Mouse (Mus musculus) erythroblast, embryonic 14.5 days (primary cell): Measurements from ENCODE around the gene B3gnt8. TPM values are rescaled to one million over a fixed set of nuclear protein-coding genes. Genes with fewer than 3 reads are reported as not detected.
A peak's percentile ranks its signal among the peaks of the same experiment; 100 is the strongest.

Source experiments
- H3K27me3 ChIP-seq: 2 replicates; pipeline ENCODE4 v1.6.1; 2012; ENCODE audit warnings: inconsistent platforms; ENCODE audit not compliant: control insufficient read depth
- H3K36me3 ChIP-seq: 2 replicates; pipeline ENCODE4 v1.6.1; 2012; ENCODE audit warnings: mild to moderate bottlenecking, inconsistent platforms; ENCODE audit not compliant: control insufficient read depth
- H3K4me1 ChIP-seq: 2 replicates; pipeline ENCODE4 v1.6.1; 2012; ENCODE audit warnings: inconsistent platforms; ENCODE audit not compliant: control insufficient read depth
- H3K4me3 ChIP-seq: replicated peaks from 2 replicates; pipeline ENCODE3; 2012; ENCODE audit warnings: moderate library complexity, mild to moderate bottlenecking, inconsistent platforms
- H3K9me3 ChIP-seq: 2 replicates; pipeline ENCODE4 v1.6.1; 2012; ENCODE audit warnings: low read length, inconsistent platforms, mixed read lengths; ENCODE audit not compliant: control insufficient read depth
- GATA1 ChIP-seq: IDR thresholded peaks from 2 replicates; pipeline ENCODE4 v1.6.1; 2012; ENCODE audit warnings: low read length, inconsistent platforms, mixed read lengths
- TAL1 ChIP-seq: IDR thresholded peaks from 3 replicates; pipeline ENCODE4 v1.6.1; 2012; ENCODE audit warnings: low read length, inconsistent platforms, mixed read lengths
- polyA plus RNA-seq: library from polyadenylated mRNA; stranded (reverse); fragments of >175 nt; gene quantifications from 2 replicates; pipeline ENCODE4 v1.2.3, GENCODE M21; 2012

B3gnt8 gene
- polyA plus RNA-seq, 1 experiment, result 0.10 TPM

DNA sequence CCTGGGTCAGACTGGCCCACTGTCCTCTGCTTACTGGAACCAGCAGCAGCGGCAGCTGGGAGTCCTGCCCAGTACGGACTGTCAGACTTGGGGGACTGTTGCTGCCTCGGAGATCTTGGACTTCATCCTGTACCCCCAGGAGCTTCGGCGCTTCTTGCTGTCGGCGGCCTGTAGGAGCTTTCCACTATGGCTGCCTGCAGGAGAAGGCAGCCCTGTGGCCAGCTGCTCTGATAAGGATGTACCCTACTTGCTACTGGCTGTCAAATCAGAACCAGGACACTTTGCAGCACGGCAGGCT, 1.8 kb downstream of the B3gnt8 start:
- TF ChIP-seq TAL1 (no peak), GATA1 (no peak)
- Histone ChIP-seq H3K9me3 (no peaks in the 10 kb centered on the region), H3K4me3 (peak overlapping the region; percentile 63), H3K4me1 (peaks cover 38% of the 10 kb centered on the region), H3K27me3 (no peaks in the 10 kb centered on the region), H3K36me3 (peaks cover 41% of the 10 kb centered on the region)

DNA sequence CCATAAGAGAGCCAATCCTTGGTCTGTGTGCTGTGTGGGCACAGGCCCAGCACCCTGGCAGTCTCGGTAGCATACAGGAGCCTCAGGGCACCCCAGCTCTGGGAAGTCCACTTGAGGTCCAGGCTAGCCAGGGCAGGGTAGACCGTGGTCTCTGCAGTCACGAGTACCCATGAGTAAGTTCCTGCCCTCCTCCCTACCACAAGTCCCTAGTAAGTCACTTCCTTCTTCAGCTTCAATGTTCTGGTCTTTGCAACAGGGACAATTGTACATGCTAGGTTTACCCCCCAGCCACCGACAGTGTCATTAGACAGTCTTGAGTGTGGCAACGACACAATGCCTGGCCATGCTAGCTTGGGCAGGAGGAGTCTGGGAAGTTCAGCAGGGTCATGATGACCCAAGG, 6.2 kb downstream of the B3gnt8 start:
- TF ChIP-seq GATA1 (no peak), TAL1 (no peak)
- H3K9me3 ChIP-seq, result no peaks in the 10 kb centered on the region
- peaks cover 16% of the 10 kb centered on the region for H3K4me1 ChIP-seq
- peaks cover 30% of the 10 kb centered on the region for H3K36me3 ChIP-seq
- H3K27me3 ChIP-seq, result no peaks in the 10 kb centered on the region
- no peak overlapping the region for H3K4me3 ChIP-seq

DNA sequence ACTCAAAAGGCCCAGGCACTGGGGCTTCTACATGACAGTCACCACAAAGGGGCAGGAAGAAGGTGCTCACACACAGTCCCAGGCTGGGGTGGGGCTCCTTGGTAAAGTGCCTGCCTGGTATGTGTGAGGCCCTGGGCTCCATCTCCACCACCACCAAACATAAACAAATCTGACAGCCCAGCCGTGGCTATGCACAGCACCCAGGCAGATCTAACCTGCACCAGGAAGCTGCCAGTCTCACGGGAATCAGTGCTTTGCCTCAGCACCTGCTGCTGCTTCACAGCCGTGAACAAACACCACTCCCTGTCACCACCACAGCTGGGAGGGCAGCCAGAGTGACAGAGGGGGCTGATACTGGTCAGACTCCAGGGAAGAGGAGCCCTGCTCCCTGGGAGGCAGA, 9.9 kb downstream of the B3gnt8 start:
- Histone ChIP-seq H3K4me1 (peaks cover 2% of the 10 kb centered on the region; the same call in 1 of the 2 replicates), H3K27me3 (no peaks in the 10 kb centered on the region), H3K36me3 (peaks cover 24% of the 10 kb centered on the region), H3K4me3 (no peak overlapping the region), H3K9me3 (no peaks in the 10 kb centered on the region)
- TF ChIP-seq GATA1, result no peak
- TF ChIP-seq TAL1, result no peak

DNA sequence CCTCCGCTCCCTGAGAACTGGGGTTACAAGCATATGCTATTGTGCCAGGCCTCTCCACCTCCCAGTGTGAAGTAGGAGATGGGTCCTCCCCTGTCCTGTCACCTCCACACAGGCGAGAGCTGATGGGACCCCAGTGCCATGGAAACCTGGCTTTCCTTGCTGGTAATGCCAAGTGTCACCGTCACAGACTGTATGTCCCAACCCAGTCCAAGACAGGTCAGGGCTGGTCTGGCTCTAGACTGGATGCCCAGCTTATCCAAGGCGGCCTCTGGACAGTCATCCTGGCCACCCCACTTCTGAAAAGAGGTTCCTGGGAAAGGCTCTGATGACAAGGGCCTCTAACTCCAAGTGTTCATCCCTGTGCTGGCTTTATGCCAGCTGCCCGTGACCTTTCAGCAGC, 10.6 kb downstream of the B3gnt8 start:
- TF ChIP-seq TAL1 (no peak), GATA1 (no peak)
- Histone ChIP-seq H3K4me1 (peaks cover 2% of the 10 kb centered on the region; the same call in 1 of the 2 replicates), H3K4me3 (no peak overlapping the region), H3K27me3 (no peaks in the 10 kb centered on the region), H3K36me3 (peaks cover 21% of the 10 kb centered on the region), H3K9me3 (no peaks in the 10 kb centered on the region)

DNA sequence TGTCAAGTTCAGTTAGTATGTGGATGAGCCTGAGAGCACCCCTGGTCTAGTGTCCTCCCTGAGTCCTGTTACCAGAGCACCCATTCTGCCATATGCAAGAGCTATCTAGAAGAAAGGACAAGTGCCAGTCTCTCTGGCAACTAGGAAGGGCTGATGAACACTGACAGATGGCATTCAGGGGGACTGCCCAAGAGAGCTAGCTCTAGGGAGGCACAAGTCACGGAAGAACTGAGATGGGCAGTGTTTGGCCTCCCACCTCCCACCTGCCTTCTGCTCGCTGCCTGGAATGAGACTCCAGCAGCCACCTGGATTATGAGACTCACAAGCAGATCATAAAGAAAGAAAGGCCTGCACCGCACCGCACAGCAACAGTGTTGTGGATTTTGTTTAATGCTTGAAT, 13.3 kb downstream of the B3gnt8 start:
- Histone ChIP-seq H3K4me3 (no peak overlapping the region), H3K27me3 (no peaks in the 10 kb centered on the region; the same call in 1 of the 2 replicates), H3K4me1 (peaks cover 4% of the 10 kb centered on the region), H3K9me3 (peaks cover 9% of the 10 kb centered on the region), H3K36me3 (peaks cover 14% of the 10 kb centered on the region)
- TF ChIP-seq TAL1 (no peak), GATA1 (no peak)

DNA sequence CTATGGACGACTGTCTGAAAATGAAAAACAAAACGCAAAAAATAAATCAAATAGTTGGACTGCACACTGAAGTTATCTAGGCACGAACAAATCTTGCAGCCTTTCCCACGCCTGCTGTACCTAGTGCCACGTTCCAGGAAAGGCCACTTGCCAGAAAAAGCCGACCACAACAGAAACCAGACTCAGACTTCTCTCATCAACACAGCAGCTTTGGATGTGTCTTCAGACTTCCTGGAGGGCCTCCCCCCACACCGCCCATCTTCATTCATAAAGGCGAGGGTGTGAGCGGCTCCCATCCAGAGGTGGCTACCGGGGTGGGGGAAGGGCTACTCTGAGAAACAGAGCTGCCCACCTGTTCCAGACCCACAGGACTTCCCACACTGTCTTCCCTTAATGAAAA, 17.7 kb downstream of the B3gnt8 start:
- H3K4me1 ChIP-seq, result peaks cover 4% of the 10 kb centered on the region

DNA sequence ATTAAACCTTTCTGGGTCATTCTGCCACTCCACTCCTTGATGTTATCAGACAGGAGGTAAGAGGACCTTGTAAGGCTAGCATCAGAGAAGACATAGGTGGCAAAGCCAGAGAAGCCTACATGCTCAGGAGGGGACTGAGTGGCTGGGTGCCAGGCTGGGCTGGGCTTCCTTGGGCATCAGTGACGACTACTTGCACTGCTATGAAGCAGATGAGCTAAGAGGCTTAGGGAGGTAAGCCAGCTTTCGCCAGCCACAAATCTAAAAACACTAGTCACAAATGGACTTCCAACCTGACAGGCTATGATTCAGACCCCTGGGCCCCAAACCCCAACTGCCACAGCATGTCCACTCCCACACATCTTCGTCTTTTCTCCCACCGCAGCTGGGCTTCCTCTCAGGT, 18.2 kb downstream of the B3gnt8 start:
- Histone ChIP-seq H3K9me3 (peaks cover 9% of the 10 kb centered on the region), H3K27me3 (no peaks in the 10 kb centered on the region; the same call in 1 of the 2 replicates), H3K4me3 (no peak overlapping the region), H3K36me3 (peaks cover 5% of the 10 kb centered on the region), H3K4me1 (peaks cover 6% of the 10 kb centered on the region)
- TF ChIP-seq TAL1 (no peak), GATA1 (no peak)

More for the DNA sequence above, 17.7 kb downstream of the B3gnt8 start:
- TF ChIP-seq TAL1, result no peak
- TF ChIP-seq GATA1, result no peak
- H3K9me3 ChIP-seq, result peaks cover 9% of the 10 kb centered on the region
- peaks cover 7% of the 10 kb centered on the region for H3K36me3 ChIP-seq
- no peaks in the 10 kb centered on the region; the same call in 1 of the 2 replicates for H3K27me3 ChIP-seq
- H3K4me3 ChIP-seq, result no peak overlapping the region

DNA sequence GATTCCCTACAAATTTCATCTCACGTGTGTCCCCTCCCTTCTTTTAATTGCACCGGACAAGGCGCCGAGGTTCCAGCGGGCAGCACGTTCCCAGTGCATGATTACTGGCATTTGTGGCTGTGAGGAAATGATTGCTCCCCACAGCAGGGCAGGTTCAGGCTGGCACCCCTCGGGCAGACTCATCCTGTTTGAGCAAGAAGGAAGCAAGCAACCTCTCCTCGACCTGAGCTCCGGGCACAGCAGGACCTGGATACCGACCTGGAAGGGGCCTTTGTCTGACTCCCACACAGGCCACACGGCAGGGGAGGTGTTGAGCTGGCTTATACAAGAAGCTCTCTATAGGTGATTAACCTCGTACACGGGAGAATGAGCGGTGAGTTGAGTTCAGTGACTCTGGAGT, 18.6 kb downstream of the B3gnt8 start:
- no peak for TF ChIP-seq GATA1
- no peak for TF ChIP-seq TAL1
- Histone ChIP-seq H3K27me3 (no peaks in the 10 kb centered on the region; the same call in 1 of the 2 replicates), H3K9me3 (peaks cover 9% of the 10 kb centered on the region), H3K4me1 (peaks cover 10% of the 10 kb centered on the region), H3K4me3 (no peak overlapping the region), H3K36me3 (peaks cover 5% of the 10 kb centered on the region)

DNA sequence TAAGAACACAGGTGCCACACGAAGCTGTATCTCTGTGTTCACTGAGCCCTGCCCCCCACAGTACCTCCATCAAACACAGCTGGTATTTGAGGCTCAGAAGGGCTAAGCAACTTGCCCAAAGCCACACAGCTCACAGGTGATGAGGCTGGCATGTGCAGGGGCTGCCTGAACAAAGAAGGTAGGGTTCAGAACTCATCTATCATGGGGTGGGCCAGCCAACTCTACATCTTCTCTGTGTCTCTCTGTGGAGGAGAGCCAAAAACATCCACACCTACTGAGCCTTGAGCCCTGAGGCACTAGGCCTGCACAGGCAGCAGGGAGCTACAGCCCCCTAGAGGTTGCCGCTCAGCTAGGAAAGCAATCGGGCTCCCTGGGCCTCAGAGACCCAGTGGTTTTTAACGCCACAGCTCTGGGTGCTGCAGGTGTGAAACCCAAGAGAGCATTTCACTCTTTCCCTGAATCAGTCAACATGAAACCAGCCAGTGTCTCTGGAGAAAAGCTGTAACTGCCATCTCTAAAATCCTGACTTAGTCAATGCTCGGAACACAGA, 21.2 kb downstream of the B3gnt8 start:
- peaks cover 2% of the 10 kb centered on the region; the same call in 1 of the 2 replicates for H3K36me3 ChIP-seq
- no peak overlapping the region for H3K4me3 ChIP-seq
- TF ChIP-seq GATA1, result no peak
- TF ChIP-seq TAL1, result no peak
- H3K27me3 ChIP-seq, result no peaks in the 10 kb centered on the region; the same call in 1 of the 2 replicates
- peaks cover 6% of the 10 kb centered on the region for H3K9me3 ChIP-seq
- H3K4me1 ChIP-seq, result peaks cover 9% of the 10 kb centered on the region

DNA sequence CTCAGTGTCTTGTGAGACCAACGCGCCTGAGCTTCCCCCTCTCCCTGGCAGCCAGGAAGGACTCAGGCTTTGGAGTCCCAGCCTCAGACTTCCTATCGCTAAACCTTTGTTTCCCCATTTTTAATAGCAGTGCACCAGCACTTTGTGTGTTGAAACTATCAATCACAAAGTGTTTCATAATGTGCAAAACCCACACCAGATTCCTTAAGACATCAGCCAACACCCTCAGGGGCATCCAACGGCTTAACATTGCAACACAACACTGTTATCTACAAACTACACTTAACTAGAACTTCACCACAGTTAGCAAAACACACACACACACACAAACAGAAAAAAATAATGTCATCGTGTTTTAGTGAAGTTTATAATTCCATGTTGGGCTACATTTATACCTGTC, 23.4 kb downstream of the B3gnt8 start:
- no peak overlapping the region for H3K4me3 ChIP-seq
- no peaks in the 10 kb centered on the region for H3K27me3 ChIP-seq
- H3K9me3 ChIP-seq, result no peaks in the 10 kb centered on the region
- no peaks in the 10 kb centered on the region for H3K36me3 ChIP-seq
- H3K4me1 ChIP-seq, result peaks cover 7% of the 10 kb centered on the region; the same call in 1 of the 2 replicates
- no peak for TF ChIP-seq GATA1
- no peak for TF ChIP-seq TAL1
